Mouse (Mus musculus) adrenal gland, postnatal 36 days (tissue): Measurements from ENCODE around the gene Adam11. TPM values are rescaled to one million over a fixed set of nuclear protein-coding genes. Genes with fewer than 3 reads are reported as not detected.
A peak's percentile ranks its signal among the peaks of the same experiment; 100 is the strongest.

Experiments
- DNase-seq, 2 experiments: peaks; one replicate each; pipeline ENCODE4 v3.0.0; 2021; ENCODE audit warnings: mixed read lengths in 1 of 2
- total RNA-seq, 2 experiments: library from RNA; stranded (reverse); gene quantifications; 2 replicates each; pipeline ENCODE4 v1.2.3; 2021

Gene Adam11
- total RNA-seq, 2 experiments from 2014 or later: 2.7 to 3.4 TPM

GRCm38 (mm10) chr11:102778597-102778996 lies 17.4 kb downstream of the Adam11 start:
- DNase-seq: no peak

GRCm38 (mm10) chr11:102779081-102779638 lies 17.9 kb downstream of the Adam11 start:
- DNase-seq: no peak

GRCm38 (mm10) chr11:102779824-102780223 lies 18.6 kb downstream of the Adam11 start:
- DNase-seq: no peak

GRCm38 (mm10) chr11:102780271-102780985 lies 19.2 kb downstream of the Adam11 start:
- DNase-seq: peak; percentile 44 to 59

- DNase-seq: no peak
Observed at GRCm38 (mm10) chr11:102780986-102781351, 19.7 kb downstream of the Adam11 start.

- no peak for DNase-seq
Observed at GRCm38 (mm10) chr11:102781523-102781922, 20.3 kb downstream of the Adam11 start.

GRCm38 (mm10) chr11:102783443-102783842 lies 22.2 kb downstream of the Adam11 start:
- DNase-seq: no peak

GRCm38 (mm10) chr11:102787688-102788177 lies 26.5 kb downstream of the Adam11 start:
- DNase-seq: no peak

- no peak for DNase-seq
Observed at GRCm38 (mm10) chr11:102791682-102792445, 30.6 kb downstream of the Adam11 start.

GRCm38 (mm10) chr11:102794157-102794556 lies 32.9 kb downstream of the Adam11 start:
- DNase-seq: no peak

- no peak for DNase-seq
Observed at GRCm38 (mm10) chr11:102803453-102803852, 42.2 kb downstream of the Adam11 start.

GRCm38 (mm10) chr11:102808246-102808645 lies 47.0 kb downstream of the Adam11 start:
- no peak for DNase-seq

GRCm38 (mm10) chr11:102810721-102811485 lies 49.7 kb downstream of the Adam11 start:
- no peak for DNase-seq

GRCm38 (mm10) chr11:102814881-102815280 lies 53.6 kb downstream of the Adam11 start:
- DNase-seq: no peak

GRCm38 (mm10) chr11:102818121-102819020 lies 57.1 kb downstream of the Adam11 start:
- peak; percentile 44 to 66 for DNase-seq

- DNase-seq: peak; percentile 83 to 90
Observed at GRCm38 (mm10) chr11:102819021-102819782, 58.0 kb downstream of the Adam11 start, which contains the start of gene Gjc1. Gene Gjc1, minus strand, starts transcription at chr11:102819700.

- DNase-seq: no peak
Observed at GRCm38 (mm10) chr11:102819783-102820385, 58.6 kb downstream of the Adam11 start.

GRCm38 (mm10) chr11:102820432-102820831 lies 59.2 kb downstream of the Adam11 start:
- DNase-seq: no peak

GRCm38 (mm10) chr11:102821231-102821630 lies 60.0 kb downstream of the Adam11 start:
- DNase-seq: no peak

- DNase-seq: no peak
Observed at GRCm38 (mm10) chr11:102826476-102826875, 65.2 kb downstream of the Adam11 start.
